Mouse (Mus musculus) gastrocnemius, adult 8-10 months (tissue): Measurements from ENCODE around the gene Top1. TPM values are rescaled to one million over a fixed set of nuclear protein-coding genes. Genes with fewer than 3 reads are reported as not detected.

Experiments used
- microRNA-seq: library from miRNA; unstranded; fragments of <30 nt; microRNA quantifications from one replicate; pipeline ENCODE4 v1.2.0, GENCODE M21; 2022
- total RNA-seq, 4 experiments: library from RNA; stranded (reverse); gene quantifications; 2 replicates each; pipeline ENCODE4 v1.2.4; 2022

Top1 gene
- total RNA-seq, 4 experiments from 2014 or later, result 34.2 to 39.3 (median 36.7) TPM

Small RNA genes lying within 50 kb of the gene (microRNA-seq; reads per million reads assigned to microRNA genes)
- not detected for gene Gm23968

Other genes with a start within 250 kb of the Top1 start
- 10 to 100 TPM; 16.4 to 24.8 (median 19.4) TPM for gene Plcg1, start 85.4 kb downstream of the Top1 start, total RNA-seq
- 10 to 100 TPM; 18.9 to 27.5 (median 23.1) TPM for gene Zhx3, start 227.1 kb downstream of the Top1 start, total RNA-seq
- 1 to 10 TPM; 1.2 to 2.4 (median 1.9) TPM for gene Lpin3, start 234.8 kb downstream of the Top1 start, total RNA-seq